Mouse (Mus musculus): ENCODE measurements around the gene Pitpnc1. TPM values are rescaled to one million over a fixed set of nuclear protein-coding genes. Genes with fewer than 3 reads are reported as not detected.

Pitpnc1 gene
- total RNA-seq, 2 experiments from 2014 or later = 51.2 to 54.5 TPM

- intact Hi-C loops (cut with DNase I) = no loop called here
Observed at GRCm38 (mm10) chr11:107352596-107352995, 117.9 kb downstream of the Pitpnc1 start.

DNA sequence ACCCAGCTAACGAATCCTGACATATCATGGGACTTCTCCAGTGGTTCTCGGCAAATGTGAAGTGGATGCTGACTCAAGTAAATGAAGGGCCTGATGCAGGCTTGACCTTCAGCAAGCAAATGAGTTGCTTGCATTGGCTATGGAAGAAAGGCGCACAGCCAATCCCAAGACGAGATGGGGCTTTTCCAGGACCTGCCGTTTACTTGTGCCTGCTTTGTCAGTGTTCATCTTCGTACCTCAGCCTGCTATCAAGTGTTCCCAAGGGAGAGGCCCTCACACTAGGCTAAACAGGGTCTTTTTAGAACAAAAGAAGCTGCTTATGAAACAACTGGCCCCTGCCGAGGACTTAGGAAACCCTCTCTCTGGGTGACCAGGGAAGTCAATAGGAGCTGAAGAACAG is 120.7 kb downstream of the Pitpnc1 start:
- intact Hi-C loops (cut with DNase I) = no loop called here
- no peak for DNase-seq (ENCODE audit: low spot score in 2 of 2)

More at GRCm38 (mm10) chr11:107352596-107352995, 117.9 kb downstream of the Pitpnc1 start:
- DNase-seq (ENCODE audit: low spot score in 2 of 2) = no peak

DNA sequence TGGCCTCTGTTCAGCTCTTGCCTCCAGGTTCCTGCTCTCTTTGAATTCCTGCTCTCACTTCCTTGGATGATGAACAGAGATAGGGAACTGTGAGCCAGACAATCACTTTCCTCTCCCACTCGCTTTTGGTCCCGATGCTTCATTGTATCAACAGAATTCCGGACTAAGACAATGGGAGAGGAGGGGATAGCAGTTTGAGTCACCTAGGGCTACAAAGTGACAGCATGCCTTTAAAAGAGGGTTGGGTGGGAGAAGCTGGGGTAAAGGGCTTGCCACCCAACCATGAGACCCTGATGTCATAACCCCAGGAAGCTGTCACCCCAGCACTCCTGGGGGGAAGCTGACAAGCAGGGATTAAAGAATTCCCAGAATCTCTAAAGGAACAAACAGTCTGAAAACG is 127.5 kb downstream of the Pitpnc1 start:
- intact Hi-C loops (cut with DNase I) = no loop called here

DNA sequence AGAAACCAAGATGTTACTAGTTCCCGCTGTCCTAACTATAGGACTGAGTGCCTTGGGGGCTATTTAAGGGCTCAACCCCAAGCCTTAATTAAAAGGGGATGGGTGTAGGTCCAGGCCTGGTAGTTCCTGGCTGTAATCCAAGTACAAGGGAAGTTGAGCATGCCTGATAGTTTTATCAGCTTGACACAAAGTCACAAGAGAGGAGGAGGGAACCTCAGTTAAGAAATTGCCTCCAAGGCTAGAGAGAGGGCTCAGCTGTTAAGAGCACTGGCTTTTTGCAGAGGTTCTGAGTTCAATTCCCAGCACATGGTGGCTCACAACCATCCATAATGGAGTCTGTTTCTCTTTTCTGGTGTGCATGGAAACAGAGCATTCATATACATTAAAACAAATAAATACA is 128.1 kb downstream of the Pitpnc1 start:
- DNase-seq (ENCODE audit: low spot score in 2 of 2) = no peak
- intact Hi-C loops (cut with DNase I) = no loop called here

More for the DNA sequence above, 127.5 kb downstream of the Pitpnc1 start:
- no peak for DNase-seq (ENCODE audit: low spot score in 2 of 2)

DNA sequence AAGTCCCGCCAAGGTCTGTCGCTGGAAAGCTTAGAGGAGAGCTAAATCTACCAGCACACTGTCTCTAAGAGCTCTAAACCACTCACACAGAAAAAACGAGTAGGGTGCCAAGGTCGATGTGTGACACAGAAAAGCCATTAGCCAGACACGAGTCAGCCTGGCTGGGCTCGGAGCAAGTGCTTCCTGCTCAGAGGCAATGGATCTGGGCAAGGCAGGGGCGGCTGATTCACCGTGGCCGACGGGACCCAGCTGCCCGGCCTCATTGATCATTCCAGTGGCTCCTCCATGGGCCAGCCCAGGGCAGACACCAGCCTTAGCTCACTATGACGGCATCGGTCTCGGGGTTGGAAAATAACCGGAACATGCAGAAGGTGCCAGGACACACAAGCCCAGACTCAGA is 129.2 kb downstream of the Pitpnc1 start:
- DNase-seq (ENCODE audit: low spot score in 2 of 2) = no peak
- intact Hi-C loops (cut with DNase I) = no loop called here

- intact Hi-C loops (cut with DNase I) = no loop called here
- no peak for DNase-seq (ENCODE audit: low spot score in 2 of 2)
Observed at GRCm38 (mm10) chr11:107340793-107341192, 129.7 kb downstream of the Pitpnc1 start.

DNA sequence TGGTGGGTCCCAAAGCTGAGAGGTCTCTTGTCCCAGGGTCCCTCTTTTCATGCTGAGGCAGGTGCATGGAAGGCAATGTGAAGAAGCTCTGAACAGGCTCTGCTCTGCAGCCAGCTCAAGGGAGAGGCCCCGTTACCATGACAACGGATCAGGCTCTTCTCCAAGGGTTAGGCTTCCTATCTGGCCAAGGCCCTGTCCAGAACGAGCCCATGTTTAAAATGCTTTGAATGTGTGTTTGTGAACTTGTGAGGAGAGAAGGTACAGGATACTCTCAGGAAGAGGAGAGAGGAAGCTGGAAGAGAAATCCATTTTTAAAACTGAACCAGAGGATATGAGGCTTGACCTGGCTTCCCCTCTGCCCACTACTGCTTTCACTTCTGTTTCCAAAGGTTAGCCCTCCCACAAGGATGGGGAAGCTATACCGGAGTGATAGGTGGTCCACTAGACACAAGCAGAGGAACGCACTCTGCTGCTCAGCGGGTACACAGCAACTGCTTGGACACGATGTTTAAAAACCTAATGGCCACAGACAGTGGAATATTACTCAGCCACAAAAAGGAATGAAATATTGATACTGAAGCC is 131.2 kb downstream of the Pitpnc1 start:
- no peak for DNase-seq (ENCODE audit: low spot score in 2 of 2)
- intact Hi-C loops (cut with DNase I) = no loop called here

GRCm38 (mm10) chr11:107337391-107338148 is 132.9 kb downstream of the Pitpnc1 start:
- intact Hi-C loops (cut with DNase I) = no loop called here
- no peak for DNase-seq (ENCODE audit: low spot score in 2 of 2)

GRCm38 (mm10) chr11:107335756-107336155 is 134.7 kb downstream of the Pitpnc1 start:
- intact Hi-C loops (cut with DNase I) = no loop called here

GRCm38 (mm10) chr11:107334849-107335484 is 135.5 kb downstream of the Pitpnc1 start:
- no peak for DNase-seq (ENCODE audit: low spot score in 2 of 2)
- intact Hi-C loops (cut with DNase I) = no loop called here

More at GRCm38 (mm10) chr11:107335756-107336155, 134.7 kb downstream of the Pitpnc1 start:
- no peak for DNase-seq (ENCODE audit: low spot score in 2 of 2)

DNA sequence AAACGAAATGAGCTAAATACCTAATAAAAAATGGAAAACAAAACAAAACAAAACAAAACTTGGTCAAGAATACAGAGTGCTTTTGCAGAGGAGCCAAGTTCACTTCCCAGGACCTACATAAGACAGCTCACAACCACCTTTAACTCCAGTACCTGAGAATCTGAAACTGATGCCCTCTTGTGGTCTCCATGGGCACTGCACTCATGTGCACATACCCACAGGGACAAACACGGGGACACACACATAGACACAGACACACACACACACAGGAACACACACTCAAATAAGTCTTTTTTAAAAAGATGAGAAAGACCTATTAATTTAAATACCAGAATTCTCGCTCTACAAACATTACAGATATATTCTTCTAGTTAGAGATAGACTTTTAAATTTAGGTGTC is 137.6 kb downstream of the Pitpnc1 start:
- no peak for DNase-seq (ENCODE audit: low spot score in 2 of 2)
- intact Hi-C loops (cut with DNase I) = no loop called here

- intact Hi-C loops (cut with DNase I) = no loop called here
- peak in 1 of 2 experiments; percentile 54 for DNase-seq (ENCODE audit: low spot score in 2 of 2)
Observed at GRCm38 (mm10) chr11:107332332-107332731, 138.2 kb downstream of the Pitpnc1 start.

- intact Hi-C loops (cut with DNase I) = no loop called here
- no peak for DNase-seq (ENCODE audit: low spot score in 2 of 2)
Observed at GRCm38 (mm10) chr11:107331425-107331824, 139.1 kb downstream of the Pitpnc1 start.

DNA sequence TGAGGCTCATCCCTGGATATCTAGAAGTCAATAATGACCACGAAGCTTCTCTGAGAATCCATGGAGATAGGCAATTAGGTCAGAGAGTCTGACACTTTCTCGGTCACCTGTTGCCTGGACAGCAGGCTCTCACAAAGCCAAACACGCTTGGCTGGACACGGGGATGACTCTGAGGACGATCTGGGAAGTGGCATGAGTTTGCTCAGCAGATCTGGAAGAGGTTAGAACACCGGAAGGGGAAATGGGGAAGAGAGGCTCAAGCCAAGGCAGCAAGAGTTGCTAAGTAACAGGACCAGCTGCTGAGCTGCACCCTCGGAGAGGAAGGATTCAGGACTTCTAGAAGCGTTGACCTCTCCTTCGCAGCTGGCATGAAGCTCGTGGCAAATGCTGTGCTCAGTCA is 143.2 kb downstream of the Pitpnc1 start:
- no peak for DNase-seq (ENCODE audit: low spot score in 2 of 2)
- intact Hi-C loops (cut with DNase I) = no loop called here

DNA sequence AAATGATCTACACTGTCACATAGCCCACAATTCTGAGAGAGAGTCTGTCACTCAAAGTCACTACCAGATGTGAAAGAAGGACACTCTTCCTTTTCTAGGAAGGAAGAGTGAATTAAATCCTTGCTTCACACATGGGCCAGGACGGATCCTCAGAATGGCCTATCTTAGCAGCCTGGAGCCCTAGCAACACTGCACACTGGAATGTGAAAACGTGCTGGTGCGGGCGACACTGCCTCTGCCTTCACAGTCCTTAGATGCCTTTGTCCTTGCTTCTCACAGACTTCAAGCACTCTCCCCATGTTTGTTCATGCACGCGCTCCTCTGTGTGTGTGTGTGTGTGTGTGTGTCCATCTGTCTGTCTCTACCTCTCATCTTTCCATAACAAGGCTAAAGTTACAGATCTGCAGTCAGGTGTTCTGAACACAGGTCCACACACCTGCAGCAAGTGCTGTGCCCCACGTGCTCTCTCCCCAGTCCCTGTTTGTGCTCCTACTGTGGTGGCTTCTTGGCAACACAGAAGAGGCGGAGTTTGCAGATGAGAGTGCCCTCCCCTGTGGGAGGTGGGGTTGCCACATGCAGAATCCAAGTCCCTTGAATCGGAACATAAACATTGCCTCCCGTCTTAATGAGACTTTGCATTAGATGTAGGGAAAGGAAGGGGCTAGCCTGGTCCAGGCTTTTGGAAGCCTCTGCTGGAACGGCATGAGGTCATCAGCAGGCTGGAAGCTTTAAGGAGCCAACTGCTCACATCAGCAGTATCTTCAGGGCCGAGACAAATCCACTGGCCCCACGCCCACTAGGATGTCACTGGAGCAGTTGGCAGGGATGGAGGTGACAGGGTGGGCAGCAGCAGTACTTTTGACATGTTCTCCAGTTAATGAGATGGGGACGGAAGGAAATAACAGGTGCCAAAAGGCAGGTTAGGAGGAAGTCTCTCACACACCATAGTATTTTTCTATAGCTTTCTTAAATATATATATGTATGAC is 144.5 kb downstream of the Pitpnc1 start:
- no peak for DNase-seq (ENCODE audit: low spot score in 2 of 2)
- intact Hi-C loops (cut with DNase I) = no loop called here

GRCm38 (mm10) chr11:107325226-107325625 is 145.3 kb downstream of the Pitpnc1 start:
- no peak for DNase-seq (ENCODE audit: low spot score in 2 of 2)
- intact Hi-C loops (cut with DNase I) = no loop called here

GRCm38 (mm10) chr11:107323173-107323572 is 147.3 kb downstream of the Pitpnc1 start:
- intact Hi-C loops (cut with DNase I) = no loop called here
- no peak for DNase-seq (ENCODE audit: low spot score in 2 of 2)

DNA sequence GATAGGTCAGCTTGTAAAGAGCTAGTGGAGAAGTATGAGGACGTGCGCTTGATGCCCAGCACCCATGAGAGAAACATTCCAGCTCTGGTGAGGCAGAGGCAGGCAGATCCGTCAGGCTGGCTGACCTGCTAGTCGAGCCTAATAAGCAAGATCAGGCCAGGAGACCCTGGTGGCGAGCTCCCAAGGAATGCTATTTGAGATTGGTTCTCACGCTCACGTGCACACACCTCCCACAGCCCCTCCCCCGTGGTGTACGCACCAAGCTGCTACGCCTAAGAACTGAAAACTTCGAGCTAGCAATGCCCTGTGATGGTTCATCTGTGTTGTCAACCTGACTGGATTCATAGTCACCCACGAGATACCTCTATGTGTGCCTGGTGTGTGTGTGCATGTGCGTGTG is 148.3 kb downstream of the Pitpnc1 start:
- no peak for DNase-seq (ENCODE audit: low spot score in 2 of 2)
- intact Hi-C loops (cut with DNase I) = no loop called here

DNA sequence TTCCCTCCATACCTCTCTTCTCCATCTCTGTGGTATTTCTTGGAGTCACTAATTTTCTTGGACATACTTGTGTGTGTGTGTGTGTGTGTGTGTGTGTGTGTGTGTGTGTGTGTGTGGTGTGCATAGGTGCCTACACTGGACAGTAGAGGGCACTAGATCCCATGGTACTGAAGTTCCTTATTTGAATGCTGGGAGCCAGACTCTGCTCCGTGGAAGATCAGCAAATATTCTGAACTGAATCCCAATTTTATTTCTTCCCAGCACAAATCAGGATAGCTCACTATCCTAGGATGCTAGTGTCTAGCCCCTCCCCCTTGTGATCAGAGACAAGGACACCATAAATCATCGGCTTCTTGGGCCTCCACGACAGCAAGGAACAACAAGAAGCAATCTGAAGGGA is 148.7 kb downstream of the Pitpnc1 start:
- intact Hi-C loops (cut with DNase I) = no loop called here
- no peak for DNase-seq (ENCODE audit: low spot score in 2 of 2)

DNA sequence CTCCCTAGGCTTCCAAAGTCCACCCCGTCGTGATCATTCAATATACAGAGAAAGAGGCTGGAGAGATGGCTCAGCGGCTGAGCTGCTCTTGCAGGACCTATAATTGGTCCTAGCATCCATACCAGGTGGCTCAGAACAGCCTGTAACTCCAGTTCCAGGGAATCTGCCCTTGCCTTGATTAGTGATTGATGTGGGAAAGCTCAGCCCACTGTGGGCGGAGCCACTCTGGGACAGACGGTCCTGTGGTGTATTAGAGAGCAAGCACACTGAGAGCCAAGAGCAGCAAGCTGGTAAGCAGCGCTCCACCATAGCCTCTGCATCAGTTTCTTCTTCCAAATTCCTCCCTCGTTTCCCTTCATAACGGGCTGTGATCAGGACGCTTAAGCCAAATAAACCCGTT is 150.6 kb downstream of the Pitpnc1 start:
- no peak for DNase-seq (ENCODE audit: low spot score in 2 of 2)
- intact Hi-C loops (cut with DNase I) = no loop called here

Measured in left cerebral cortex, postnatal 36 days (tissue).